Mouse (Mus musculus) splenic B cell, adult 2 months (primary cell): ENCODE measurements around the gene Rimbp3.
"Not testable (repeated sequence)": the region's sequence is repeated elsewhere in the genome, so short reads cannot be mapped to it uniquely, and the experiment has no call there.

Experiments used
- DNase-seq: peaks from one replicate; pipeline ENCODE4 v3.0.0-alpha.2; 2011; ENCODE audit warnings: low read depth, low spot score
- H3K27me3 ChIP-seq: 2 replicates; pipeline ENCODE4 v1.6.1; 2012; ENCODE audit warnings: mild to moderate bottlenecking, low read length, moderate library complexity, mixed read lengths; ENCODE audit not compliant: control insufficient read depth, poor library complexity, insufficient read depth, severe bottlenecking
- H3K36me3 ChIP-seq: 2 replicates; pipeline ENCODE4 v1.6.1; 2012; ENCODE audit warnings: mild to moderate bottlenecking, low read length, moderate library complexity, mixed read lengths; ENCODE audit not compliant: control insufficient read depth, poor library complexity, insufficient read depth, severe bottlenecking

The Rimbp3 gene

GRCm38 (mm10) chr16:17201977-17202376, 6.4 kb upstream of the Rimbp3 start:
- Histone ChIP-seq H3K36me3 (no peaks in the 10 kb centered on the region; the same call in 1 of the 2 replicates), H3K27me3 (no peaks in the 10 kb centered on the region)
- DNase-seq, result no peak

GRCm38 (mm10) chr16:17202549-17202948, 5.9 kb upstream of the Rimbp3 start, which contains the start of gene Ube2l3:
Gene Ube2l3, minus strand, starts transcription at chr16:17202649.
- Histone ChIP-seq H3K36me3 (no peaks in the 10 kb centered on the region; the same call in 1 of the 2 replicates), H3K27me3 (no peaks in the 10 kb centered on the region)
- no peak for DNase-seq

GRCm38 (mm10) chr16:17204990-17205389, 3.4 kb upstream of the Rimbp3 start:
- Histone ChIP-seq H3K27me3 (no peaks in the 10 kb centered on the region), H3K36me3 (no peaks in the 10 kb centered on the region)
- peak; percentile 86 for DNase-seq

- Histone ChIP-seq H3K36me3 (no peaks in the 10 kb centered on the region), H3K27me3 (no peaks in the 10 kb centered on the region)
- no peak for DNase-seq
These were observed 1.1 kb downstream of the Rimbp3 start for GRCm38 (mm10) chr16:17209404-17209960.

GRCm38 (mm10) chr16:17209981-17210838, 1.8 kb downstream of the Rimbp3 start:
- H3K36me3 ChIP-seq, result no peaks in the 10 kb centered on the region
- DNase-seq, result peak; percentile 93
- H3K27me3 ChIP-seq, result no peaks in the 10 kb centered on the region

GRCm38 (mm10) chr16:17216934-17217633, 8.7 kb downstream of the Rimbp3 start:
- no peaks in the 10 kb centered on the region for H3K36me3 ChIP-seq
- DNase-seq, result no peak
- H3K27me3 ChIP-seq, result no peaks in the 10 kb centered on the region

GRCm38 (mm10) chr16:17220127-17220733, 11.8 kb downstream of the Rimbp3 start:
- no peak for DNase-seq
- H3K36me3 ChIP-seq, result no peaks in the 10 kb centered on the region
- H3K27me3 ChIP-seq, result no peaks in the 10 kb centered on the region

GRCm38 (mm10) chr16:17222197-17222596, 13.8 kb downstream of the Rimbp3 start:
- Histone ChIP-seq H3K27me3 (no peaks in the 10 kb centered on the region), H3K36me3 (no peaks in the 10 kb centered on the region)
- peak; percentile 86 for DNase-seq

- Histone ChIP-seq H3K27me3 (no peaks in the 10 kb centered on the region), H3K36me3 (no peaks in the 10 kb centered on the region)
- DNase-seq, result no peak
These were observed 17.2 kb downstream of the Rimbp3 start for GRCm38 (mm10) chr16:17225584-17225983.

- Histone ChIP-seq H3K27me3 (no peaks in the 10 kb centered on the region), H3K36me3 (no peaks in the 10 kb centered on the region)
- no peak for DNase-seq
These were observed 18.1 kb downstream of the Rimbp3 start for GRCm38 (mm10) chr16:17226496-17226895.

- not testable (repeated sequence) for H3K36me3 ChIP-seq, DNase-seq, H3K27me3 ChIP-seq
These were observed 23.1 kb downstream of the Rimbp3 start for GRCm38 (mm10) chr16:17231523-17231922.

- peak; percentile 92 for DNase-seq
- Histone ChIP-seq H3K36me3 (no peaks in the 10 kb centered on the region), H3K27me3 (no peaks in the 10 kb centered on the region)
These were observed 24.6 kb downstream of the Rimbp3 start, which contains the start of gene Hic2 for GRCm38 (mm10) chr16:17232794-17233701. Gene Hic2, plus strand, starts transcription at chr16:17233572.

- no peaks in the 10 kb centered on the region for H3K27me3 ChIP-seq
- peak; percentile 43 for DNase-seq
- no peaks in the 10 kb centered on the region for H3K36me3 ChIP-seq
These were observed 25.5 kb downstream of the Rimbp3 start for GRCm38 (mm10) chr16:17233702-17234498.
